Mouse (Mus musculus) stomach, postnatal 0 days (tissue): Measurements from ENCODE around the gene Ampd3.

Experiments used
- CTCF ChIP-seq: IDR thresholded peaks from 2 replicates; pipeline ENCODE4 v1.5.1; 2016; ENCODE audit warnings: antibody characterized with exemption, low read depth, mild to moderate bottlenecking, moderate library complexity
- EP300 ChIP-seq: optimal IDR thresholded peaks from 2 replicates; pipeline ENCODE3; 2016; ENCODE audit warnings: antibody characterized with exemption

- TF ChIP-seq CTCF, result no peak
- TF ChIP-seq EP300, result no peak
Measured at GRCm38 (mm10) chr7:110804266-110804665, 36.3 kb downstream of the Ampd3 start.
